Mouse (Mus musculus) adrenal gland, postnatal 36 days (tissue): ENCODE results near the gene Slc39a11. TPM values are rescaled to one million over a fixed set of nuclear protein-coding genes. Genes with fewer than 3 reads are reported as not detected.

Experiments used
- DNase-seq, 2 experiments: peaks; one replicate each; pipeline ENCODE4 v3.0.0; 2021; ENCODE audit warnings: mixed read lengths in 1 of 2
- total RNA-seq, 2 experiments: library from RNA; stranded (reverse); gene quantifications; 2 replicates each; pipeline ENCODE4 v1.2.3; 2021

Gene Slc39a11
- total RNA-seq, 2 experiments from 2014 or later = 27.4 to 27.7 TPM

DNA sequence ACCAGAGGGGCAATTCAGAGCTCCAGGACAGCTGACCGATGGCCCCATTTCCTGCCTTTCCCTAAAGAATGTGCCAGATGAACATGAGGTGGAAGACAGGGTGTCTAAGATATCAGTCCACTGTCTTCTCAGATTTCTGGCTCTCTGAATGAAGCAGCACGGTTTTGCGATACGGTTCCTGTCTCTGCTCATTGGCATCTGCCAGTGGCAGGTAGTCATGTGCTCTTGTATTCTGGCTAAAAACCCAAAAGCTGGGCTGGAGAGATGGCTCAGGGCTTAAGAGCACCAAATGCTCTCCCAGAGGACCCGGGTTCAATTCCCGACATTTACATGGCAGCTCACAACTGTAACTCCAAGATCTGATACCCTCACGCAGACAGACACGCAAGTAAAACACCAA is 108.8 kb downstream of the Slc39a11 start:
- no peak for DNase-seq

DNA sequence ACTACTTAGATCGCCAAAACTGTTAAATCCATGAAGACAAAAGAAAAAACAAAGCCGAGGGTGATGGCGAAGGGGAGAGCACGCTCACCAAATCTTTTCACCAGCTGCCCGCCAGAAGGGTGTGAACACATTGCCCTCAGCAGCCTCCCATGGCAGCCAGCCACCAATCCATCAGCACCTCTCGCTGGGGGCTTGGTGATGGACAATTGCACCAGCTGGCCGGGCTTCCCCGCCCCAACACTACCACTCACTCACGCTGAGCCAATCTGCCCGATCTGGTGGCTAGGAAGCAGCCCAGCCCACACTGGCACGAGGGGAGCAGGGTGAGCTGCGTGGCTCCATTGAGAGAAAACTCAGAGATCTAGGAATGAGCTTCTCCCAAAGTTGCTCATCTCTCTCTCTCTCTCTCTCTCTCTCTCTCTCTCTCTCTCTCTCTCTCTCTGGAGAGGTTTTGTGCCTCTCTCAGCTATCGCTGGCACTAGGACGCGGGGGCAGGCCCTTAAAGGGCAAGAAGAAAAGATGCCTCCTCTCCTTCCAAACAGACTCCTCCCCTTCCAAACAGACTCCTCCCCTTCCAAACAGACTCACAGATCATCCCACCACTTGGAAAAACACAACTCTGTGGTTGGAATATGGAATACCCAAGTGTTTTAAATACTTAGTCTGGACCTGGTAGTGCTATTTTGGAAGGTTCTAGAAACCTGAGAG is 110.2 kb downstream of the Slc39a11 start:
- peak in 1 of 2 experiments; percentile 18 for DNase-seq

DNA sequence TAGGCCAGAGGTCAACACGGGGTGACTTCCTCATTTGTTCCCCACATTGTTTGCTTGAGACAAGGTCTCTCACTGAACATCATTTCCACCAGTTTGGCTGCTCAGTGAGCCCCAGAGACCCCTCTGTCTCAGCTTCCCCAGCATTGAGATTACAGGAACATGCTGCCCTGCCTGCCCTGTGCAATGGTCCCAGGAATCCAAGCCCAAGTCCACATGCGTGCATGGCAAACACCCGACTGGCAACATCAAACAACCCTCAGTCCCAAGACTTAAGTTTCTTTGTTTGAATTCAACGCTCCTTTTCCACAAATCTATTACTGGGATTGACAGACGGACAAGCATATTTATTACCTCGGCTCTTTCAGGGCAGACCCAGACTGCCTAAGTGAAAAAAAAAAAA is 110.8 kb downstream of the Slc39a11 start:
- DNase-seq = no peak

DNA sequence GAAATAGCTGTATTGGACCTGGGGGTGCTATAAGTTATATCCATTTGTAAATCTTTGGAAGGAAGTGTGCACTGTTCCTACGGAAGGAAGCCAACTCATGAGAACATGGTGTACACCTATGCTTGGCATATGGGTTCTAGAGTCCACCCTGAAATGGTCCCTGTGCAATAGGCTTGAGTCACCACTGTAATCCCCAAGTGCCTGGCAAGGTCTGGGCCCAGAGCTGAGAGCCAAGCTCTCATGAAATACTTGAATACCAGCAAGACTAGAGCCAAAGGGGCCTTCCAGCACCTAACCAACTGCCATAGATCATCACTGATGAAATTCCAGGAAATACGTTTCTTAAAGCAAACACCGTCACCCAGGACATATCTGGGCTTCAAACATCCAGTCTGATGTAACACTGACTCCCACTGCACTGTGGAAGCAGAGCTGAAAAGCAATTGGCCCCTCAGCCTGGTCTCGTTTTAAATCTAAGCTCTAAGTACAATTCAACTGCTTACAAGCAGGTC is 111.4 kb downstream of the Slc39a11 start:
- DNase-seq = peak; percentile 26 to 40

DNA sequence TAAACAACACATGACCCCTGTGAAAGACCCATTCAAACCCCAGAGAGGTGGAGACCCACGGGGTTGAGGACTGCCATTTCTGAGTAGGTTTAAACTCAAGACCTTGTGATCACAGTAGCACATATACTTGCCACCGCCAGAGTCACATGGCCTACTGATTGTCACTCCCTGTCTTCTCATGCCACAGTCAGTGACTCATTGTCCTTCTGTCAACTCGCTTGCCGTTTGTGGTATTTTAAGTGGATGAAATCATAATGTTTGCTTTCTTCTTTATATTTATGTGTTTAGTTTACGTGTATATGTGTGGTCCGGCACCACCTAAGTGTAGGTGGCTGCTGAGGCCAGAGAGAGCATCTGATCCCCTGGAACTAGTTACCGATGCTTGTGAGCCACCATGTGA is 112.2 kb downstream of the Slc39a11 start:
- no peak for DNase-seq

DNA sequence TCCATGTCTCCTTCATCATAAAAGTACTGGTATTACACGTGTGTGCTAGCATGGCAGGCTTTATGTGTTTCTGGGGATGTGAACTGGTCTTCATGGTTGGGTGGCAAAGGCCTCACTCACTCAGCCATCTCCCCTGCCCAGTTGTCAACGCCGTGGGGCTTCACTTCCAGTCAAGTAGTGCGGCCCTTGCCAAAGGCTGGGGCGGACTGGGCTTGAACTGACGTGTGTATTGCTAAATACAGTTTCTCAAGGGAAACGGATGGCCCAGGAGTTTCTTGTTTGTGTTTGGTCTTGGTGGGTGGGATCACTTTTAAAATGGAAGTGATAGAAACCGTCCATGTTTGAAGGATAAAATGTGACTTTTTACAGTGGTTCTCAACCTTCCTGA is 112.7 kb downstream of the Slc39a11 start:
- DNase-seq = no peak

DNA sequence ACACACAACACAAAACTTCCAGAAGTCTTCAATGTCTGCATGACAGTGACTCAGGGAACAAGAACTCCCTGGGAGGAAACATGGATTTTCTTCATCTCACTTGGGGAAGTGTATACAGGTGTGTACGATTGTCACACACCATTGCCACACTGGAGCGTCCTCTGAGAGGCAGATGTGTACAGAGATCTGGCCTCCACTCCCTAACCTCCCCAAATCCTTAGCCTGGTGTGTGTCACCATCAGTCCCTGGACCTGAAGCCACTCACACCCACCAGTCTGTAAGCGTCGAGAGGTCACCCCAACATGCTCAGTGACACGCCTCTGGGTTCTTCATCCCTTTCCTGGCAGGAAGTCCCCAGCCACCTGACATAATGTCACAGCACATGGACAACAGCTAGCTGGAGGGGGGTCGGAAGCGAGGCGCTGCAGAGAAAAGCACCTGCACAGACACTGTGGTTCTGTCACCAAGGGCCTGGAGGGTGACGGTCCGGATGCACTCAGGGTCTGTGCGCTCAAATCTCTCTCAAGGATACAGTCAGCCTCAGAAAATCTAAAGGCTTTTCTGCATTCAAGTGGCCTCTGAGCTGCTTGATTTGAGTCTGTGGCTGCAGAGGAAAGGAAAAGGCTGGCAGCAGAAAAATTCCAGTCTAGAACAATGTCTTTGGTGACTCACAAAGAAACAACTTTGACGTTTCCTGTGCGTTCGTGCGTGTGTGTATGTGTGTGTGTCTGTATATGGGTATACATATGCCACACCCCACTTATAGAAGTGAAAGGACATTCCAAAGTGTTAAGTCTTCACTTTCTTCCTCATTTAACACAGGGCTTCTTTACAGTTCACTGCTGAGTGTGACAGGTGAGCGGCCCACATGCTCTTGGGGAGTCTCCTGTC is 113.3 kb downstream of the Slc39a11 start:
- no peak for DNase-seq

DNA sequence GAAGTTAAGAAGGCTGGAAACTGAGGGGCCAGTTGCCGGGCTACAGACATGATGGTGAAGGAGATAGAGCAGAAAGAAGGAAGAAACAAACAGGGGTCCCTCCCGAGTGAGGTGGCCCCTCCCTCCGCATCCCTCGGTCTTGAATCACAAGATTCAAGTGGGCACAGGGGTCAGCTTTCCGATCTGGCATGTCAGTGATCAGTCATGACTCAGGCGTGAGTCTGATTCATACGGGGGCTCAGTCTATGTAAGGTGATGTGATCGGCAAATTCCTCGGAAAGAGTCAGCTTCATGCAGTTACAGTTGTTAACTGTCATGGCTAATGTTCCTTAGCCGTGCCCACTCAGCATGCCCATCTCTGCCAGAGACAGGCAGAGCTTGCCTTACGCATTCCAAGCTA is 115.5 kb downstream of the Slc39a11 start:
- DNase-seq = no peak

DNA sequence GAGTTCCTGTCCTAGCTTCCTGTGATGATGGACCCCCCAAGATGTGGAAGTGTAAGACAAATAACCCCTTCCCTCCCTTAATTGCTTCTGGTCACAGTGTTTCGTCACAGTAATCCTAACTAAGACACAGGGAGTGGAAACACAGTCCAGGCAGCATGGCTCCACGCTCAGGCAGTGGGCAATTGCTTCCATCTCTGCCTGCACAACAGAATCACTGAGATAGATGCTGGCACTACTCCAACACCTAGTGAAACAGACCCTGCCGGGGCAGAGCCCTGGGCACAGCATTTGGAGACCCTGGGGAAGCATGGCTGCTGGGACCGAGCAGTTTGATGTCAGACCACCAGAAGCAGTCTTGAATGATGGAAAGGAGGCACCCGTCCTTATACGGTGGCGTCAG is 115.9 kb downstream of the Slc39a11 start:
- DNase-seq = no peak

DNA sequence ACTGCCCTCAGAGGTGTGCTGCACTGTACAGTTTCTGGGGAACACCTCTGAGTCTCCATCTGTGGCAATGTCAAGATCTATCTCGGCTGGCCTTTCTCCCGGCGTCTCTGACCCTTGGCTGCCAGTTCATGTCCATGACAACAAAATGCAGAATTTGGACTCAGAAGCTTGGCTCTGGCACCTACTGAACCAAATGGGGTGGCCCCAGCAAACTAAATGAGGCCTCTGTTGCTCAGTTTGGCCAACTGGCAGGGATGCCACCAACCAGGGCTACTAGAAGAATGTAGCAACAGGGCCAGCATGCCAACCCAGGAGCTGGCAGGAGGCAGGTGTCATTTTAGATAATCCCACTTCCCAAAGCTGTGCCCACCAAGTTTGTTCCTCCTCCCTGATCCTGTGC is 121.5 kb downstream of the Slc39a11 start:
- no peak for DNase-seq

DNA sequence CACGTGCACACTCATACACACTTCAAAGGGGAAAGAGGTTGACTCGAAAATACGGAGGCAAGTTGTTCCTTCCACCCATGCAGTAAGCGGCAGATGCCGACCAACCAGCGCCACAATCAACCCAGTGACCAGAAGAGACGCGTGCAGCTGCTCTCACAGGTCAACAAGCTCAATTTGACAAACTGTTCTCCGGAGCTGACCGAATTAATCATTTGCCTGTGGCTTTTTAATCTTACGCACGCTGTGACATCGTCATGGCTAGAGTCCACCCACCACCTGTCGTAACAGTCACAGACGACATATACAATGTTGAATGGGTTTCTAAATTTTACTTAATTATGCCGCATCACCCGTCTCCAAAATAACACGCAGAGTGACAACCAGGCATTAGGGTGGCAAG is 124.1 kb downstream of the Slc39a11 start:
- DNase-seq = no peak

DNA sequence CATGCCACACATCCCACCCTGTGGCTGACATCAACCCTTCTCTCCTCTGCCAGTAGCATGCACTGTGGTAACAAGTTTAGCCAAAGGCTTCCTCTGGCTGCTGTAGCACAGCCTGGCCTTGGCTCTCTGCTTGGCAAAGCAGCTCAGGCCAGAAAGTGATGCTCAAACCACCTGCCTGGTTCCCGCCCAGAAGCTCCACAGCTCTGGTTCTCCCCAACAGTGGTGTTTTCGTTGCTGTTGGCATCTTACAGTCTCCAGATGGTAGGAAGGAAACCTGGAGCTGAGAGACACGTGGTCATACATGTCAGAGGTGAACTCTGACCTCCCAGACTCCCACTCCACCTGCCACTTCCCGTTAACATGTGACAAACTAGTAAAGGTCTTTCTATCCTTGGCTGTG is 127.2 kb downstream of the Slc39a11 start:
- DNase-seq = no peak

DNA sequence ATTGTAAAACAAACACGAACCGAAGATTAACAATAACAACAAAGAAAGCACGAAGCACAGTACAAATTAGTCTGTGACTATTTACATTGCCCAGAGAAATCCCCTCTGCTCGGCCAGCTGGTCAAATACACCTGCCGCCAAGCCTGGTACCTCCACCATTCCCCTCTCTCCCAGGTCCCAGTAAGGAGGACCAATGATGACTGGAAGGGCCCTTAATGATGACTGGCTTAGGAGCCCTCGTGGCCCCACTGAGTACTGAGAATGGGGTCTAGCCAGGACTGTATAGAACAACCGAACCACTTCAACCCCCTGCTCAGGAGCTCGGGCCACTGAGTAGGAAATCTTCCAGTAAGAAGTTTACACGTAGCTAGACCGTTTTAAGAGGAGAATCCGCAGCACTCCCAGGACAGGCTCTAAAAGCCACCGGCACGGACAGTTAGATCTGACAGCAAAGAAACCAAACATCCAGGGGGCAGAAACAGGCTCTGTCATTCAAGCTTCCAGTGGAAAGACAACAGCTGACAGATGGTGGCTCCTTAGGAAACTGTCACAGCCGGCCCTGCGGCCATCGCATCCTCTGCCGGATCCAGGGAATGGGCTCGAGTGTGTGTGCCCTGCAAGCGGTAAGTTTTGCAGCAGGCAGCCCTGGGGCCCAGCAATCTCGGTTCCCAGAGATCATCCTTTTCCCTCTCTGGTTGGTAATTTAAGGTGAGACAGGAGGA is 128.2 kb downstream of the Slc39a11 start:
- no peak for DNase-seq

DNA sequence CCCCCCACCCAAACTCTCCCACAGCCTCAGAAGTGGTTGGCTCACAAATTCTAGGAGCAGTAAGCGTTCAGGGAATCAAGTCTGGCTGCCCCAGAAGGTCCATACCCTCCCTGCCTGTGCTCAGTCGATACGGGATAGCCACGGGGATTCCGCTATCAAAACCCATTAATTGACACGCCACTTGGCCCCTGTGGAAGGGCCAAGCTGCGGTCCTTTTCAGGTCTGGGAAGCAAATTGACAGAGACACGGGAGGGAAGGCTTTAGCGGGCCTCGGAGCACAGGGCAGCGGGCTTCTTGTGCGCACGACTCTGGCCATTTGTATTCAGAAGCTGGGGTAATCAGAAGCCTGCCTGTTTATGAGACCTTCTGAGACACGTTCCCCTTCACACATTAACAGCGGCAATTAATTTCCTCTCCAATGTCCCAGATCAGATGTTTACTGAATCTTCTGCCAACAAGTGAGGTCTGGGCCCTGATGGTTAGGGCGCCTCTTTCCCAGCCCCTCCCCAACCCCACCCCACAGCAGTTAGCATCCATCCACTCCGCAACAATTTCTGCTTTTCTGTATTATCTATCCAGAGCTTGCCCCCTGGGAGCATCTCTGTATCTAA is 128.9 kb downstream of the Slc39a11 start:
- DNase-seq = no peak

DNA sequence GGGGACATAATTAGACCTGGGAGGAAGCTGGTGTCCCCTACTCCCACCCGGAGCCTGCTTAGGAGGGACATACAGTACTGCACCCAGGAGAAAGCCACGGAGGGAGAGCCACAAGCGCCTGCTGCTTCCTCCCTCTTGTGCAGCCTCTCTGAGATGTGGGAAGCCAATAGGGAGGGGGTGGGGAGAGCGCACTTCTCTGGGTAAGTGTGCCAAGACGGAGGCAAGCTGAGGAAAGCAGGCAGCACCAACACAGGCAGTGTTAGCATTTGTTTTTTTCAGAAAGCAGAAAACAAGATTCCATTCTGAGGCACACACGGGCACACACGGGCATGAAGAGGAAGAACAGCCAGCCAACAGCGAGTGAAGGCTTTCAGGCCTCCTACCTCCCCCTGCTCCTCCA is 129.5 kb downstream of the Slc39a11 start:
- DNase-seq = no peak

DNA sequence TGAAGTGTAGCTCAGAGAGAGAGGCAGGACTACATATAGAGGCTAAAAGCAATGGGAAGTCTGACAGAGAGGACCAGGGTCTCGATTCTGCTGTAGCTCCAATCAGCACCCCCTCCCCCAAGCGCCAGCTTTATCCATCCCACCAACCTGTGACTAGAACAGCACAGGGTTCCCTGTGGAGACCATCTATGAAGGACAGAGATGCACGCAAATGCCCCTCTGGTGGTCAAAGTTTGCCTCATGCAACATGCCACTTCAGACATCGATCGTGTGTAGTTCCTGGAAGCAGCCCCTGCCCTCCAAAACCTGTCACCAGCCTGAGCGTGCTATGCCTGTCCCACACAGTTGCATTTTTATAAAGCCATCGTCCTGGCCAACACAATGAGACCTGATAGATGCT is 129.9 kb downstream of the Slc39a11 start:
- no peak for DNase-seq

DNA sequence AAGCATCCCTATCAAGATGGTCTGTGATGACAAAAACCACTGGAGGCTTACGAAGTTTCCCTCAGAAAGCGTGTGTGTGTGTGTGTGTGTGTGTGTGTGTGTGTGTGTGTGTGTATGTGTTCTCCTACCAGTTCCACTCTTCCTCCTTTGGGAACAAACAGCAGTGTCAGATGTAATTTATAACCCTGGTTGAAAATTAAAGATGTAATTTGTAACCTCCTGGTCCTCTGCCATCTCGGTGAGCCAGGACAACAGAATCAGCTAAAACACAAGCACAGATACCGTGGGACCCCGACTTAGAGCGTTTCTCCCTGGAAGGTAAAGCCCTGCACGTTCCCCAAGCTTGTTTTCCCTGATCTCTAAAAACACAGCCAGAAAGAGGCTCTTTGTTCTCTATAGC is 131.7 kb downstream of the Slc39a11 start:
- no peak for DNase-seq

DNA sequence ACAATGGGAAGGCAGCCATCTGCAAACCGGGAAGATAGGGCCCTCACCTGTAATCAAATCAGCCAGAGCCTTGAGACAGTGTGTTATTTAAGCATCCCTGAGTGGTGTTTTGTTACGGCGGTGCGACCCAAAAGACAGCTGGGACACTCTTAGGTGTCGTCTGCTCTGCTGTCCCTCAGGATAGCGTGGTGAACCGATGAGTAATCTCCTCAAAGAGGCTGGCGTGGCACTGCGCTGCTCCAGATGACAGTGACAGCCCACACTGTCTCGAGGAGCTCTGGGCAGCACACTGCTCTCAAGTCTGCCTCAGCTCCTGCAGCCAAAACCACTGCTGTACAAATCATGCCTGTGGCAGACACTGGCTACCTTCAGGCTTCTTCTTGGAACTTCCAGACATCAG is 133.7 kb downstream of the Slc39a11 start:
- no peak for DNase-seq

DNA sequence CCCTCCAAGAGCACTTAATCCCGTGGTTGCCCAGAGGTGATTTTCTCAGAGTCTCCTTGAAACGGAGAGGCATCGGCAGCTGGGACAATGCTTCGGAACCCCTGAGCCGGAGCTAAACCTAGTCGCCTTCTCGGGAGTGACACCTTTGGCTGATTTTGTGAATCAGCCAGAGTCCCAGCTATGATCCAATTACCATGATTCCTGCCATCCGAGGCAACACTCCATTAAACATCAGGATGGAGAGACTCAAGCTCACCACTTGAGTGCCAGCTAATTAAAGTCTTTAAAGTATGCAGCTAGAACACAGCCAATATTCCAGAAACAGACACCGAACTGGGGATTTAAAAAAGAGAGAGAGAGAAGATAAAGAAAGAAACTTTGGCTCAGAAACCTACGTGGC is 136.9 kb downstream of the Slc39a11 start:
- no peak for DNase-seq

DNA sequence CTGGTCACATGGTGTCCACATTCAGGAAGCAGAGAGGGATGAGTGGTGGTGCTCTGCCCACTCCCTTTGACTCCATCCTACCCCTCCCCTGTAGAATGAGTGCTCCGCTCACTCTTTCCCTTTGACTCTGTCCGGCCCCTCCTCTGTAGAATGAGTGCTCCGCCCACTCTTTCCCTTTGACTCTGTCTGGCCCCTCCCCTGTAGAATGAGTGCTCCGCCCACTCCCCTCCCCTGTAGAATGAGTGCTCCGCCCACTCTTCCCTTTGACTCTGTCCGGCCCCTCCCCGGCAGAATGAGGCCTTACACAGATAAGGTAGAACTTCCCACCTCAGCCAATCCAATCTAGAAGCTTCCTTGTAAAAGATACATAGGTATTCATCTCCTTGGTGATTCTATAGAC is 137.7 kb downstream of the Slc39a11 start:
- DNase-seq = no peak

DNA sequence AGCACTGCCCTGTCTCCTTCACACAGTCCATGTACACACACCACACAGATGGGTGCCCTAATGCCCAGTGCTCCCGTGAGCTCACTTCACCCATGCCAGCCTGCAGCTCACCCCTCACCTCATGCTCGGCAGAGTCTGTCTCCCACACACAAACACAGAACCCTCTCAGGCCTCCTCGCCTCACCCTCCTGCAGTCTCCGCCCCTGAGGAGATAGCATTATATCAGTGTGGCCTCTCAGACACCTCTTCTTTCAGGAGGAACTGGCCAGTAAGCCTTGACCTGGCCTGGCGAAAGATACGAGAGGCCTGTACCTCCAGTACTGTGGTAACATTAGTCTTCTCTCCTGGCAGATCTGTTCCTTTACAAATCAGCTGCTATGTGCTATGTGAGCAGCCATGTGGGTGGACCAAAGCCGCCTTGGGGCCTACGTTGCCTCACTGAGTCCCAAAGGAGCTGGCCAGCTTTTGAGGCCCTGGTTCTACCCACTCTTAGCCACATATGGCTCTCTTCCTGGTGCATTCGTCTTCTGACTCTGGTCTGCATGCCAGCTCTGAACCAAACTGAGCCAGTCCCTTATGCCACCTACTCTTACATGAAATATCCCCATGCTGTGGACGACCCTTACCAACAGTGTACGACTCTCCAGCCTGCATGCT is 138.8 kb downstream of the Slc39a11 start:
- DNase-seq = no peak

DNA sequence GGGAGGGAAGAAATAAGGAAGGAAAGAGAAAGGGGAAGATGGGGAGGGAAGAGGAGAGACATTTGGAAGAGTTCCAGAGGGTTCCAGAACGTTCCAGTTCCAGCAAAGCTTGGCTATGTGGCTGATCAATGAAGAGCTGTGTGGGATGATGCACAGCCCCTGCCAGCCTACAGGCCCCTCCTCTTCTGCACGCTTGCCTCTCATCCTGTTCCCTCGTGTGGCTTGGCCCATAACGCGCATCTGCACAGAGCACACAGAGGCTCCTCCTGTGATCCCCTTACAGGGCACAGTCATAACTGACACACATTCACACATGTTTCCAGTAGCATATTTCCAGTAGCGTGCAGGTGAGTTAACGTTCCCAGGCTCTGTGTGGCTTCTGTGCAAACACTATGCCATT is 139.6 kb downstream of the Slc39a11 start:
- no peak for DNase-seq
